Mouse (Mus musculus) midbrain, embryonic 15.5 days (tissue): ENCODE data around the gene Gp6. TPM values are rescaled to one million over a fixed set of nuclear protein-coding genes. Genes with fewer than 3 reads are reported as not detected.
"Not testable (repeated sequence)": the region's sequence is repeated elsewhere in the genome, so short reads cannot be mapped to it uniquely, and the experiment has no call there.

Experiments
- ATAC-seq: fragments of 200-750 bp; cut with Nextera tagmentation; replicated peaks from 2 replicates; pipeline ENCODE4 v1.8.0; 2017; ENCODE audit warnings: moderate TSS enrichment
- H3K27ac ChIP-seq: fragments of 300-500 bp; sonication (generic); 2 replicates; pipeline ENCODE4 v1.5.1; 2015; ENCODE audit warnings: mild to moderate bottlenecking, inconsistent platforms
- H3K27me3 ChIP-seq: fragments of 300-500 bp; sonication (generic); replicated peaks from 2 replicates; pipeline ENCODE4 v1.6.1; 2015; ENCODE audit warnings: inconsistent platforms
- H3K36me3 ChIP-seq: fragments of 300-500 bp; sonication (generic); replicated peaks from 2 replicates; pipeline ENCODE4 v1.6.1; 2015; ENCODE audit warnings: inconsistent platforms
- H3K4me1 ChIP-seq: fragments of 300-500 bp; sonication (generic); 2 replicates; pipeline ENCODE4 v1.6.1; 2015; ENCODE audit warnings: inconsistent platforms
- H3K4me2 ChIP-seq: fragments of 300-500 bp; sonication (generic); 2 replicates; pipeline ENCODE4 v1.6.1; 2015; ENCODE audit warnings: inconsistent platforms, mild to moderate bottlenecking, moderate library complexity
- H3K4me3 ChIP-seq: fragments of 300-500 bp; sonication (generic); 2 replicates; pipeline ENCODE4 v1.5.1; 2015; ENCODE audit warnings: mild to moderate bottlenecking, inconsistent platforms
- H3K9ac ChIP-seq: fragments of 300-500 bp; sonication (generic); 2 replicates; pipeline ENCODE4 v1.6.1; 2015; ENCODE audit warnings: mild to moderate bottlenecking, inconsistent platforms
- H3K9me3 ChIP-seq: fragments of 300-500 bp; sonication (generic); 2 replicates; pipeline ENCODE4 v1.6.1; 2016; ENCODE audit warnings: inconsistent platforms
- WGBS: fragments of 180-500 bp; shearing (Covaris S2); methylation state at CpG from one replicate; pipeline ENCODE4 v1.1.7; 2015; ENCODE audit warnings: mixed read lengths; 5-methylcytosine and 5-hydroxymethylcytosine counted together
- polyA plus RNA-seq: library from polyadenylated mRNA; unstranded; fragments of >200 nt; fragmentation: Nextera tagmentation; extraction: Ambion mirVana; gene quantifications from 2 replicates; pipeline ENCODE4 v1.2.1, GENCODE M21; 2015

Gene Gp6
- polyA plus RNA-seq: 0.18 TPM in 1 of 2 replicates, not detected in the other

DNA sequence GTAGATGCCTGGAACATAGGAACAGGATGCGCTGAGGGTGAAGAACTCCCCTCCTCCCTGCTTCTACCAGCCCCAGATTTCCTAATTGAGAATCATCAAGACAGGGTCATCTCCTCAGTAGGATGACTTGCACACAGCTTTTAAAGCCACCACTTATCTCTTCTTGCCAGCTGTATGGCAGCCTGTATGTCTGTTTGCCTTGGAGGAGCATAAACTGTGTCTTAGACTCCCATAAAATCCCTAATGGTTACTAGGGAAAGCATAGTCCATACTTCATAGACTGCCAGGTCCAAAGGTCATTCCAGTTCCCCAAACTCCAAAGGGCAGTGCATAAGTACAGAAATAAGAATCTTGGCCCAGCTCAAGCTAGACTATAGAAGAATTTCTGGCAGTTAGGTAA, at the start of gene Gp6:
Gene Gp6 (minus strand): TSS at position 15 of the 400 bp plus-strand sequence.
- H3K4me2 ChIP-seq: no peak within 1 kb of the TSS
- WGBS: 89% methylated on average over 1 of the region's 1 CpGs

DNA sequence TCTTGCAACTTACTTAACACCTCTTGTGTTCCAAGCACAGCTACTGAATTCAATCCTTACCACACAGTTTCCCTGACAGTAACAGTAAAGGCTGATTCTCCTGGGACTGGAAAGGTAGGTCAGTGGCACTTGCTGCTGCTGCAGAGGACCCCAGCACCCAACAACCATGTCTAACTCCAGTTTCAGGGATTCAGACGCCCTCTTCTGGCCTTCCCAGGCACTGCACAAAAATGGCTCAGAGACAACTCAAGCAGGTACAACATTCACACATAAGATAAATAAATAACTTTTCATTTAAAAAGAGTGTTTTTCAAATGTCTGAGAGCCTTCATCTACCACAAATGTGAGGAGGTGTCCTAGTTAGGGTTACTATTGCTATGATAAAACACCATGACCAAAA, 49.6 kb upstream of the Gp6 start:
- no peak overlapping the region for H3K4me3 ChIP-seq
- ATAC-seq: no peak
- no peak overlapping the region for H3K9ac ChIP-seq
- peaks cover 7% of the 10 kb centered on the region for H3K4me1 ChIP-seq
- no peaks in the 10 kb centered on the region for H3K27me3 ChIP-seq
- H3K4me2 ChIP-seq: no peak overlapping the region
- peaks cover 8% of the 10 kb centered on the region for H3K36me3 ChIP-seq
- 5% methylated on average over 1 of the region's 1 CpGs for WGBS
- no peaks in the 10 kb centered on the region for H3K9me3 ChIP-seq
- no peak overlapping the region for H3K27ac ChIP-seq

More for the DNA sequence above, at the start of gene Gp6:
- H3K9me3 ChIP-seq: no peaks in the 10 kb centered on the region
- H3K27ac ChIP-seq: no peak within 1 kb of the TSS
- H3K36me3 ChIP-seq: no peaks in the 10 kb centered on the region
- no peaks in the 10 kb centered on the region for H3K4me1 ChIP-seq
- no peak within 1 kb of the TSS for H3K9ac ChIP-seq
- ATAC-seq: no peak
- H3K4me3 ChIP-seq: no peak within 1 kb of the TSS
- no peaks in the 10 kb centered on the region for H3K27me3 ChIP-seq

DNA sequence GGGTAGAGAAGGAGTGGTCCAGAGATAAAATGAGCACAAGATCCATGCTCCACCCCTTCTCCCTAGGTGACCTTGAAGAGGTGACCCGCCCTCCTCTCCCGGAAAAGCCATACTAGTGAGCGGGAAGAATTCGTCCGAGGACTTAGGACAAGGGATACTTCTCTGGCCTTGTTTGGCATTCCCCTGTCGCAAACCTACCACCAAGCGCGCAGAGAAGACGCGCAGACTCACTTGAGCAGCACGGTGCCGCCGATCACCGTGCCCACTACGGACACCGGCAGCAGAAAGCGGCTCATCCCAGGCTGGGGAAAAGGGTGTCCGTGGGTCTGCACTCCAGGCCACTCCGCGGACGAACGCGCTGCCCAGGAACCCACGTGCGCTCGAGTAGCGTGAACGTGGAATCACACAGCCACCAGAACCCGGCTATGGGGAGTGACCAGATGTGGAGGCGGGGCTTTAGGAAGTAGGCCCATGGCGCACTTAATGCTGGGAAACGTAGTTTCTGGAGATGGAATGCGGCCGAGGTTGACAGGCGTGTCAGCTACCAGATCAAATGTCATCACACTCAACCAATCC, 47.8 kb upstream of the Gp6 start, which contains the start of gene Rdh13:
Gene Rdh13 (minus strand): TSS at position 434 of the 576 bp plus-strand sequence.
- peak within 1 kb of the TSS; percentile 76 for H3K9ac ChIP-seq
- peaks cover 7% of the 10 kb centered on the region for H3K4me1 ChIP-seq
- H3K9me3 ChIP-seq: no peaks in the 10 kb centered on the region
- peak; percentile 96 for ATAC-seq
- peaks cover 16% of the 10 kb centered on the region for H3K36me3 ChIP-seq
- WGBS: 0% methylated on average over 34 of the region's 35 CpGs
- peak within 1 kb of the TSS; percentile 83 for H3K27ac ChIP-seq
- no peaks in the 10 kb centered on the region for H3K27me3 ChIP-seq
- H3K4me3 ChIP-seq: peak within 1 kb of the TSS; percentile 87
- H3K4me2 ChIP-seq: peak within 1 kb of the TSS; percentile 75

DNA sequence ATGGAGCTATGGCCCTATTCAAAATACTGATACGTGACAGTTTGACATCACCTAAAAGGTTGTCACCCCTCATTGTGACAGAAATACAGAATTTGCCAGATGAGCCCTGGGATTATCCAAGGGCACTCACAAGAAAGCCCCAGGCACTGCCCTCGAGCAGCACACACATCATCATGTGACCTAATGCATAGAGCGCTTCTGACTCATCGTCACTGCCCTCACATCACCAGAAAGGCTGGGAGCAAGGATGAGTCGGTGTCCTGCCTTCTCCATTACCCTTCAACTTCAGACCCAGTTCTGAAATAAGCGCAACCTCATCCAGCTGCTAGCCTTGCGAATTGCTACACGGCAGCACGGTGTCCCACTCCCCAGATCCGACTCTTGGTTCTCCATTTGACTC, 43.0 kb upstream of the Gp6 start:
- no peaks in the 10 kb centered on the region for H3K27me3 ChIP-seq
- peaks cover 7% of the 10 kb centered on the region for H3K4me1 ChIP-seq
- no peak overlapping the region for H3K4me3 ChIP-seq
- no peak overlapping the region for H3K9ac ChIP-seq
- H3K27ac ChIP-seq: no peak overlapping the region
- H3K36me3 ChIP-seq: peaks cover 30% of the 10 kb centered on the region
- 92% methylated on average over 10 of the region's 10 CpGs for WGBS
- H3K9me3 ChIP-seq: no peaks in the 10 kb centered on the region
- H3K4me2 ChIP-seq: no peak overlapping the region
- no peak for ATAC-seq

DNA sequence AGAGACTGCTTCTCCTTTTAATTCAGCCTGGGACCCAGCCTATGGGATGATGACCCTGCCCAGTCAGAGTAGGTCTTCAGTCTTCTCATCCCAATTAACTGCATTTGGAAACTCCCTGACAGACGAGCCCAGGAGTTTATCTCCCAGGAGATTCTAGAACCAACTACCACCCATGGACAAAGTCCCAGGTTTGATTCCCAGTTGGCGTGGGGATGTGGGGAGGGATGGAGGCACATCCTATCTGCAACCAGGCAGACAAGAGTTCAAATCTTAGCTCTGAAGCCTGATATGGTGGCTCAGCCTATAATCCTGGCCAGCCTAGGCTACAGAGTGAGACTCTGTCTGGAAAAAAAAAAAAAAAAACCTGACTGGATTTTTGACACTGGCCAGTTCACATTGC, 40.2 kb upstream of the Gp6 start:
- Histone ChIP-seq H3K27me3 (no peaks in the 10 kb centered on the region), H3K9me3 (no peaks in the 10 kb centered on the region), H3K4me3 (no peak overlapping the region), H3K4me2 (no peak overlapping the region), H3K36me3 (peaks cover 51% of the 10 kb centered on the region), H3K27ac (no peak overlapping the region), H3K4me1 (no peaks in the 10 kb centered on the region), H3K9ac (no peak overlapping the region)
- no peak for ATAC-seq
- 88% methylated on average over 2 of the region's 2 CpGs for WGBS

DNA sequence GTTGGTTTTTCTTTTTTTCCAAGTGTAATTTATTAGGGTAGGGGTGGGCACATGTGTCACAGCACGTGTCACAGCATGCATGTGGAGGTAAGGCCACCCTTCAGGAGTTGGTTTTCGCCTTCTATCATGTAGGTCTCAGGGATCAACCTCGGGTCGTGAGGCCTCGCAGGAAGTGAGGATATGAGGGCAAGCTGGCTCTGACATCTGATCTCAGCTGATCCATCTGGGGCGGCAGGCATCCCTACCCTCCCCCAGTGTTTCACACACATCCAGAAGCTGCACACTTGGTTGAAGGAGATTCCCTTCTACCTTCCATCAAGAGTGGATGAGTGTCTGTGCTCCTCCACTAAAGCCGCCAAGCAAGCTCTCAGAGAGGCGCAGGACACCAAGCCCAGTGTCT, 34.5 kb upstream of the Gp6 start:
- Histone ChIP-seq H3K9ac (no peak overlapping the region), H3K27ac (no peak overlapping the region), H3K4me1 (no peaks in the 10 kb centered on the region), H3K36me3 (peaks cover 52% of the 10 kb centered on the region), H3K27me3 (no peaks in the 10 kb centered on the region), H3K9me3 (no peaks in the 10 kb centered on the region), H3K4me2 (no peak overlapping the region), H3K4me3 (no peak overlapping the region)
- ATAC-seq: no peak
- 95% methylated on average over 8 of the region's 8 CpGs for WGBS

DNA sequence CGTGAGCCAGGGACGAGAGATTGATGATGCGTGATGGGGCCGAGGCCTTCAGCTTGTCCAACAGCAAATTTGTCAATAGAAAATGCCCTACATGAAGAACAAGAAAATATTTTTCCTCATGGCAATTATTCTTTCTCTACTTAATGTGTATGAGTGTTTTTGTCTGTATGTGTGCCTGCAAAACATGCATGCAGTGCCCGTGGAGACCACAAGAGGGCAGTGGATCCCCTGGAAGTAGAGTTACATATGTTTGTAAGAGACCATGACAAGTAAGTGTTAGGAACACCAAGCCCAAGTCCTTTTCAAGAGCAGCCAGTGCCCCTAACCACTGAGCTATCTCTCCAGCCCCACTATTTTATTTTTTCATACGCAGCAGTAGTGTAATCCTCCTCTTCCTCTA, 34.0 kb upstream of the Gp6 start:
- ATAC-seq: no peak
- H3K4me3 ChIP-seq: no peak overlapping the region
- H3K4me2 ChIP-seq: no peak overlapping the region
- H3K9me3 ChIP-seq: no peaks in the 10 kb centered on the region
- H3K36me3 ChIP-seq: peaks cover 50% of the 10 kb centered on the region
- no peaks in the 10 kb centered on the region for H3K27me3 ChIP-seq
- H3K9ac ChIP-seq: no peak overlapping the region
- H3K27ac ChIP-seq: no peak overlapping the region
- WGBS: 81% methylated on average over 6 of the region's 6 CpGs
- no peaks in the 10 kb centered on the region for H3K4me1 ChIP-seq

DNA sequence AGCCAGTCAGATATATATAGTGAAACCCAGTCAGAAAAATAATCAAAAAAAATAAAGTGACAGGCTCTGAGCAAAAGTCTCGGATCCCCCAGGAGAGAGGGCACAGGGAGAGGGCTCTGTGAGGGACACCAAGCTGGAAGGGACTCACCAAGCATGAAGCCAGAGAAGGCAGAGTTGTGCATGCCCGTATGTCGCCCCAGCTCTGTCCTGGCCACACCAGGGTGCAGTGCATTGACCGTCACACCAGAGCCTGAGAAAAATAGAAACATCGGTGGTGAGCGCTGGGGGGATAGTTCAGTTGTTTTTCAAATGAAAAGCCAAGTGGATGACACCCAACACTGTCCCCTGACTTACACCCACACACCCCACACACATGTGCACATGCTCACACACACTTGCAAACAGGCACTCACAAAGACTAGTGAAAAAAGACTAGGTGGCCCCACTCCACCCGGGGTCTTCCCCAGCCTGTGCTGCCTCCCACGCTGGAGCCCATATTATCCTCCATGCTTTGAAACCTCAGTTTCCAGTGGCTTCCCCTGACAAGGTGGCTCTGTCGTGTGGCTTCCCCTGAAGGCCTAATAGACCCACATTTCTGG, 32.8 kb upstream of the Gp6 start:
- Histone ChIP-seq H3K4me1 (no peaks in the 10 kb centered on the region), H3K36me3 (peaks cover 48% of the 10 kb centered on the region), H3K27ac (no peak overlapping the region), H3K27me3 (no peaks in the 10 kb centered on the region), H3K9me3 (no peaks in the 10 kb centered on the region), H3K4me2 (no peak overlapping the region), H3K9ac (no peak overlapping the region), H3K4me3 (no peak overlapping the region)
- ATAC-seq: no peak
- 92% methylated on average over 9 of the region's 9 CpGs for WGBS

DNA sequence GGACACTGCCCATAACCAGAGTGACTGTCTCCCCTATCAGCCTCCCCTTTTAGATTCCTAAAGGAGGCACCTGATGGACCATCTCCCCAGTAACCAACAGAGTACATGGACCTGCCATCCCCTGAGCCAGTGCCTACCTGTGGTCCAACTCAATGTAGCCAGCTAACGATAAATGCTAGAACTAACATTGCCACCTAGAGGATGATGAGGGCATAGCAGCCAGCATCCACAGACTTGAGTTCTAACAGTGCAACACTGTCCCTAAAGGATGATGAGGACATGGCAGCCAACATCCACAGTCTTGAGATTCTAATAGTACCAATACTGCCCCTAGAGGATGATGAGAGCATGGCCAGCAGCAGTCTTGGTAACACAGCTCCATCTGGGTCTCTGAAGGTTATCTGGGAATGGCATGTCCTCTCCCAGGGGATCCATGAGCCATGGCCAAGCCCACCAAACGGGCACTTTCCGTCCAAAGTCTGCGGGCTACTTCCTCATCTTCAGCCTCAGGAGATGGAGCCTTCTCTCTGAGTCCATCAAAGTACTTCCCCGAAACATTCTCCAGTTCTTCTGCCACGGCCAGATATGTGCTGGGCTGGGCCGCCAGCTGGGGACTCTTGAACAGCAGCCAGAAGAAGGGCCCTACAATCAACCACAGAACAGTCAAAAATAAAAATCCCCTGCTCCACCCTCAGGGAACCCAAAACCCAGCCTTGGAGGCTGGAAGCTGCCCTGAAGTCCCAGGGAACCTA, 29.8 kb upstream of the Gp6 start:
- H3K27ac ChIP-seq: no peak overlapping the region
- no peak overlapping the region for H3K4me2 ChIP-seq
- no peaks in the 10 kb centered on the region for H3K4me1 ChIP-seq
- ATAC-seq: peak; percentile 93
- H3K36me3 ChIP-seq: peaks cover 42% of the 10 kb centered on the region
- H3K4me3 ChIP-seq: no peak overlapping the region
- no peak overlapping the region for H3K9ac ChIP-seq
- H3K27me3 ChIP-seq: no peaks in the 10 kb centered on the region
- 76% methylated on average over 7 of the region's 7 CpGs for WGBS
- no peaks in the 10 kb centered on the region for H3K9me3 ChIP-seq

DNA sequence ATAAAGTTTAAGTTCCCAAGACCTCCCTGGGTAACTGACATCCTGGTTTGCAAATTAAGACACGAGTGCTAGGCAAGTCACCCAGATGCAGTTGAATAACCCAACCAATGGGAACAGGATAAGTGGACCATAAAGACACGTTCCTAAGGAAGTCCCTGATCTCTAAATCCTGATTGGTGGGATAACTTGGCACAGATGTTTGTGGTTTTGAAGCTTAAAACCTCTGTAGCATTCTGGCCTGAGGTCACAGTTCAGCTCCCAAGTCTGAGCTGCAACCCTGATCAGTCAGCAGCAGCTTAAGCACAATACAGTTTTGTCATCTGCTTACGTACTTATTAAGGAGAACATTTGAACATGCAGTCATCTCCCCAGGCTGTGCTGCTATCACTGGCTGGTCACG, 22.7 kb upstream of the Gp6 start:
- no peak for ATAC-seq
- H3K27me3 ChIP-seq: no peaks in the 10 kb centered on the region
- no peak overlapping the region for H3K4me3 ChIP-seq
- peaks cover 20% of the 10 kb centered on the region; the same call in 1 of the 2 replicates for H3K36me3 ChIP-seq
- no peaks in the 10 kb centered on the region for H3K4me1 ChIP-seq
- H3K9me3 ChIP-seq: no peaks in the 10 kb centered on the region
- no peak overlapping the region for H3K4me2 ChIP-seq
- H3K27ac ChIP-seq: no peak overlapping the region
- H3K9ac ChIP-seq: no peak overlapping the region
- 65% methylated on average over 4 of the region's 4 CpGs for WGBS

DNA sequence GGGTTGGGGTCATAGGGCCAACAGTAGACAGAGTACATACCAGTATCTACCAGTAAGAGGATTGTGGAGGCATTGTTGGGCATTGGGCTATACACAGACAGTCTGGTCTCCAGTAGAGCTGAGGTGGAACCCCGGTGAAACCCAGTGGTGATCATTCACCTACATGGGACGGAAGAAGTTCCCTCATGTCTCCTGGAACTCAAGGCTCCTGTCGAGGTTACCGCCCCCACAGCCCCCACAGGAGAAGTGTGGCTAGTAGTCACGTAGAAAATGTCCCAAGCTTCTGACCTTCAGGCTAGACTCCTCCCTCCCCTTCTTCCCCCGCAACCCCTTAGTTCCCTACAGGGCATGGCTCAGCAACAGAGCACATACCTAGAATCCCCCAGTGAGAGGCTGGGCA, 22.1 kb upstream of the Gp6 start:
- H3K9me3 ChIP-seq: no peaks in the 10 kb centered on the region

DNA sequence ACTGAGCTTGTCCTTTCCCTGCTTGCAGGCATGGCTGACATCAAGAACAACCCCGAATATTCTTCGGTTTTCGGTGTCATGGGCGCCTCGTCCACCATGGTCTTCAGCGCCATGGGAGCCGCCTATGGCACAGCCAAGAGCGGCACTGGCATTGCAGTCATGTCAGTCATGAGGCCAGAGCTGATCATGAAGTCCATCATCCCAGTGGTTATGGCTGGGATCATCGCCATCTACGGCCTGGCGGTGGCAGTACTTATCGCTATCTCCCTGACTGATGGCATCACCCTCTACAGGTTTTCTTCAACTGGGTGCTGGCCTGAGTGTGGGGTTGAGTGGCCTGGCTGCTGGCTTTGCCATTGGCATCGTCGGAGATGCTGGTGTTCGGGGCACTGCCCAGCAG, 14.9 kb upstream of the Gp6 start:
- H3K4me2 ChIP-seq, H3K4me1 ChIP-seq, H3K9ac ChIP-seq, ATAC-seq, H3K27me3 ChIP-seq, H3K9me3 ChIP-seq, H3K36me3 ChIP-seq, H3K4me3 ChIP-seq, H3K27ac ChIP-seq: not testable (repeated sequence)
- 95% methylated on average over 15 of the region's 15 CpGs for WGBS

More for the DNA sequence above, 22.1 kb upstream of the Gp6 start:
- Histone ChIP-seq H3K36me3 (peaks cover 16% of the 10 kb centered on the region; the same call in 1 of the 2 replicates), H3K4me2 (no peak overlapping the region), H3K9ac (no peak overlapping the region), H3K4me1 (no peaks in the 10 kb centered on the region), H3K27me3 (no peaks in the 10 kb centered on the region), H3K27ac (no peak overlapping the region), H3K4me3 (no peak overlapping the region)
- no peak for ATAC-seq
- 88% methylated on average over 6 of the region's 6 CpGs for WGBS
